Mouse (Mus musculus) cerebellum, adult 11 months (tissue): ENCODE measurements at regions not wholly inside any gene's neighbourhood (a gene's known extent, or its start where the extent isn't known, plus 50 kb on each side); places are given as distances from the start of the nearest gene placed in this dataset.

Experiments used
- DNase-seq: peaks from one replicate; pipeline ENCODE4 v3.0.0; 2022

- peak; percentile 6 for DNase-seq
These were observed 63.6 kb upstream of the Dcx start for GRCm38 (mm10) chrX:143996716-143997115.
